Mouse (Mus musculus) gastrocnemius, postnatal 4 days (tissue): ENCODE measurements around the gene Unc93a2. TPM values are rescaled to one million over a fixed set of nuclear protein-coding genes. Genes with fewer than 3 reads are reported as not detected.
"Not testable (repeated sequence)": the region's sequence is repeated elsewhere in the genome, so short reads cannot be mapped to it uniquely, and the experiment has no call there.

Experiments used
- DNase-seq, 2 experiments: peaks; one replicate each; pipeline ENCODE4 v3.0.0; 2021 to 2022; ENCODE audit warnings: low spot score in 2 of 2, mixed read lengths in 2 of 2
- total RNA-seq, 2 experiments: library from RNA; stranded (reverse); gene quantifications; 2 replicates each; pipeline ENCODE4 v1.2.3; 2021

Unc93a2 gene
- total RNA-seq, 2 experiments from 2014 or later: 0.39 to 0.52 TPM

GRCm38 (mm10) chr17:7376951-7377700 lies 8.1 kb downstream of the Unc93a2 start:
- DNase-seq: not testable (repeated sequence)

- not testable (repeated sequence) for DNase-seq
Observed at GRCm38 (mm10) chr17:7371879-7372278, 13.4 kb downstream of the Unc93a2 start, which contains the start of gene Gm49630. Gm49630 (minus strand) TSS chr17:7371979.

GRCm38 (mm10) chr17:7369401-7369800 lies 15.9 kb downstream of the Unc93a2 start:
- not testable (repeated sequence) for DNase-seq

GRCm38 (mm10) chr17:7366676-7367374 lies 18.4 kb downstream of the Unc93a2 start:
- DNase-seq: not testable (repeated sequence)

GRCm38 (mm10) chr17:7366265-7366664 lies 19.0 kb downstream of the Unc93a2 start:
- not testable (repeated sequence) for DNase-seq

GRCm38 (mm10) chr17:7365615-7366014 lies 19.6 kb downstream of the Unc93a2 start:
- DNase-seq: not testable (repeated sequence)

GRCm38 (mm10) chr17:7360749-7361465 lies 24.4 kb downstream of the Unc93a2 start:
- DNase-seq: not testable (repeated sequence)

GRCm38 (mm10) chr17:7359806-7360205 lies 25.5 kb downstream of the Unc93a2 start:
- DNase-seq: not testable (repeated sequence)

- not testable (repeated sequence) for DNase-seq
Observed at GRCm38 (mm10) chr17:7352596-7352995, 32.7 kb downstream of the Unc93a2 start, which contains the start of gene Ttll2. Ttll2 (minus strand) TSS chr17:7352696.

GRCm38 (mm10) chr17:7348765-7349164 lies 36.5 kb downstream of the Unc93a2 start:
- not testable (repeated sequence) for DNase-seq

GRCm38 (mm10) chr17:7337381-7337780 lies 47.9 kb downstream of the Unc93a2 start:
- DNase-seq: not testable (repeated sequence)

GRCm38 (mm10) chr17:7332745-7333144 lies 52.5 kb downstream of the Unc93a2 start:
- not testable (repeated sequence) for DNase-seq

- not testable (repeated sequence) for DNase-seq
Observed at GRCm38 (mm10) chr17:7326415-7326814, 58.8 kb downstream of the Unc93a2 start.

GRCm38 (mm10) chr17:7324346-7324745 lies 60.9 kb downstream of the Unc93a2 start, which contains the start of gene Tcp10a:
Tcp10a (plus strand) TSS chr17:7324646.
- DNase-seq: not testable (repeated sequence)

- not testable (repeated sequence) for DNase-seq
Observed at GRCm38 (mm10) chr17:7319789-7320188, 65.5 kb downstream of the Unc93a2 start.

- not testable (repeated sequence) for DNase-seq
Observed at GRCm38 (mm10) chr17:7315693-7316382, 69.4 kb downstream of the Unc93a2 start.
